Mouse (Mus musculus) forebrain, embryonic 14.5 days (tissue): Measurements from ENCODE around the gene Erp44. TPM values are rescaled to one million over a fixed set of nuclear protein-coding genes. Genes with fewer than 3 reads are reported as not detected.

Experiments
- ATAC-seq: fragments of 200-750 bp; cut with Nextera tagmentation; 2 replicates; pipeline ENCODE4 v1.8.0; 2017; ENCODE audit warnings: mild to moderate bottlenecking, moderate library complexity
- DNase-seq: peaks from one replicate; pipeline ENCODE4 v3.0.0-alpha.2; 2015; ENCODE audit warnings: low spot score
- H3K27ac ChIP-seq: fragments of 300-500 bp; sonication (generic); 2 replicates; pipeline ENCODE4 v1.5.1; 2014; ENCODE audit warnings: low read depth, mild to moderate bottlenecking, control low read depth, low read length, moderate library complexity
- H3K27me3 ChIP-seq: fragments of 300-500 bp; sonication (generic); replicated peaks from 2 replicates; pipeline ENCODE4 v1.6.1; 2014; ENCODE audit warnings: low read length, control low read depth, mixed read lengths; ENCODE audit not compliant: control insufficient read depth, insufficient read depth
- H3K36me3 ChIP-seq: fragments of 300-500 bp; sonication (generic); 2 replicates; pipeline ENCODE4 v1.6.1; 2014; ENCODE audit warnings: low read length, control low read depth; ENCODE audit not compliant: control insufficient read depth, insufficient read depth
- H3K4me1 ChIP-seq: fragments of 300-500 bp; sonication (generic); 2 replicates; pipeline ENCODE4 v1.6.1; 2014; ENCODE audit warnings: antibody characterized with exemption, low read length, control low read depth; ENCODE audit not compliant: control insufficient read depth, insufficient read depth
- H3K4me2 ChIP-seq: fragments of 300-500 bp; sonication (generic); 2 replicates; pipeline ENCODE4 v1.6.1; 2014; ENCODE audit warnings: mild to moderate bottlenecking, control low read depth, low read length
- H3K4me3 ChIP-seq: fragments of 300-500 bp; sonication (generic); 2 replicates; pipeline ENCODE4 v1.5.1; 2014; ENCODE audit warnings: low read depth, low read length, control low read depth
- H3K9ac ChIP-seq: fragments of 300-500 bp; sonication (generic); 2 replicates; pipeline ENCODE4 v1.6.1; 2014; ENCODE audit warnings: mild to moderate bottlenecking, low read length, control low read depth, moderate library complexity
- H3K9me3 ChIP-seq: fragments of 300-500 bp; sonication (generic); replicated peaks from 2 replicates; pipeline ENCODE4 v1.6.1; 2016; ENCODE audit warnings: low read length, control low read depth, mixed read lengths; ENCODE audit not compliant: control insufficient read depth
- WGBS: fragments of 180-500 bp; shearing (Covaris S2); extraction: QIAGEN DNeasy Blood & Tissue Kit; methylation state at CpG from one replicate; pipeline ENCODE4 v1.1.7; 2014; 5-methylcytosine and 5-hydroxymethylcytosine counted together
- microRNA counts: library from miRNA; unstranded; fragments of <30 nt; microRNA quantifications from one replicate; lab custom pipeline; 2016
- microRNA-seq: library from miRNA; unstranded; fragments of <30 nt; microRNA quantifications from one replicate; pipeline ENCODE4, GENCODE M21; 2016
- polyA plus RNA-seq: library from polyadenylated mRNA; unstranded; fragments of >200 nt; fragmentation: Nextera tagmentation; extraction: Ambion mirVana; gene quantifications from 2 replicates; pipeline ENCODE4 v1.2.1, GENCODE M21; 2014

The Erp44 gene
- polyA plus RNA-seq, 1 experiment from 2014 or later, result 58.3 TPM

DNA sequence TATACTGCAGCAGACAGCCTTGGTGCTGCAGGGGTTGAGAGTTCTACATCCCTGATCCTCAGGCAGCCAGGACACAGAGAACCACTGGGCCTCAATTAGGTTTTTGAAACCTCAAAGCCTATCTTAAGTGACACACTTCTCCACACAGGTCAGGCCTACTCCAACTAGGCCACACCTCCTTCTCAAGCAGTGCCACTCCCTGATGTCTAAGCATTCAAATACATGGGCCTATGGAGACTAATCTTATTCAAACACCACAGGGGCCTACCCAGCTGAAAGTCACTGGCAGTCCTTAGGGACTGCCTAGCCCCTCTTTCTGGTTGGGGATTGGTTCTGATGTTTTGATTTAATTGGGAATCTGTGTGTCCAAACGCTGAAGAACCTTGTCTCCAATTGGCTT is 123.5 kb downstream of the Erp44 start:
- no peak overlapping the region for H3K9ac ChIP-seq
- ATAC-seq (no peak), DNase-seq (no peak)
- H3K36me3 ChIP-seq, result no peaks in the 10 kb centered on the region
- no peak overlapping the region for H3K27ac ChIP-seq
- H3K9me3 ChIP-seq, result no peaks in the 10 kb centered on the region
- no peak overlapping the region for H3K4me2 ChIP-seq
- no peaks in the 10 kb centered on the region for H3K27me3 ChIP-seq
- WGBS, result 68% methylated on average over 1 of the region's 1 CpGs
- H3K4me3 ChIP-seq, result no peak overlapping the region
- H3K4me1 ChIP-seq, result no peaks in the 10 kb centered on the region

DNA sequence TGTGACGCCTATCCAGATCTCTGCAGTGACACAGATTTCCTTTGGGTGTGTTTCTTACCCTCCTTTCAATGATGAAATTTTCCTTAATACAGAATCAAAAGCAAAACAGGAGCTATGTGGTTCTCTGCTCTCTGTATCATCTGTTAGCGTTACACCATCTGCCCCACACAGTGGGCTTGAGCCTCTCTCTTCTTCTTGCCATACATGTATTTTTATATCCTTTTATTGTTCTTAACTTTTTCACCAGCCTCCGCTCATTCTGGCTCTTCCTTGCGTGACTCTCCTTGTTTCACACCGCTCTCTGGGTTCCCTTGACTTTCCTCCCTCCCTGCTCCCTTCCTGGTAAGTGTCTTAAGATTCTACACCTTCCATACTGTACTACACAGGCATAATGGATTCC is 126.1 kb downstream of the Erp44 start:
- Histone ChIP-seq H3K27me3 (no peaks in the 10 kb centered on the region), H3K9me3 (no peaks in the 10 kb centered on the region), H3K4me3 (no peak overlapping the region), H3K36me3 (no peaks in the 10 kb centered on the region), H3K4me2 (no peak overlapping the region), H3K9ac (no peak overlapping the region), H3K4me1 (no peaks in the 10 kb centered on the region), H3K27ac (no peak overlapping the region)
- WGBS, result 87% methylated on average over 5 of the region's 5 CpGs
- DNase-seq (no peak), ATAC-seq (no peak)

DNA sequence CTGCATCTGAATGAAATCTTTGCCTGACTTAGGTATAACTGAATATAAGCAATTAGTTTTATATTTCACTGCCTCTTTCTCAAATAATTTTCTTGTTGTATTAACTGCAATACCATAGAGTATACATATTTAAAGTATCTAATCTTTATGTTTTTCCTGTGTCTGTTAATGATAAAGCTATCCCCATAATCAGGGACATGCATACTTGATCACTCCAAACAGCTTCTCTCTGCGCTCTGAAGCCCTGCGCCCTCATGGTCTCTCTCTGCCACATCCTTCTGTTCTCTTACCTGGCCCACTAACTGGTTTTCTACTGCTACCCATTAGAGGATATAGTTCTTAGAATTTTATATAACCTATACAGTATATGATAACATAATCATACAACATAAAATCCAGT is 129.9 kb downstream of the Erp44 start:
- H3K36me3 ChIP-seq, result no peaks in the 10 kb centered on the region
- no peak overlapping the region for H3K27ac ChIP-seq
- H3K4me3 ChIP-seq, result no peak overlapping the region
- no peak for DNase-seq
- WGBS, result 98% methylated on average over 2 of the region's 2 CpGs
- H3K9me3 ChIP-seq, result no peaks in the 10 kb centered on the region
- H3K9ac ChIP-seq, result no peak overlapping the region
- no peaks in the 10 kb centered on the region for H3K27me3 ChIP-seq
- H3K4me2 ChIP-seq, result no peak overlapping the region
- ATAC-seq, result no peak
- no peaks in the 10 kb centered on the region for H3K4me1 ChIP-seq

MicroRNAs within 50 kb of the gene (microRNA counts, 519-probe panel; counts per million panel counts)
- microRNA mmu-miR-1958 (lab: Ali Mortazavi, UCI), result not detected

Small RNA genes lying within 50 kb of the gene (microRNA-seq; reads per million reads assigned to microRNA genes)
- not detected for gene Mir1958

Other genes with a start within 250 kb of the Erp44 start
- 3.7 and 5.4 TPM in 2 replicates for gene Nr4a3, start 234.4 kb downstream of the Erp44 start, polyA plus RNA-seq
- 18.3 and 22.2 TPM in 2 replicates for gene Stx17, start 154.6 kb downstream of the Erp44 start, polyA plus RNA-seq
- 3.1 and 3.6 TPM in 2 replicates for gene Invs, start 202 bp upstream of the Erp44 start, polyA plus RNA-seq
- 55.6 and 61.4 TPM in 2 replicates for gene Tex10, start 193.9 kb upstream of the Erp44 start, polyA plus RNA-seq